ENCODE assay signal across 9 mouse cellular contexts in genomic region chr13:58668664-58669063, GRCm38 (mm10). TPM values are rescaled to one million over a fixed set of nuclear protein-coding genes. Genes with fewer than 3 reads are reported as not detected.
A peak's percentile ranks its signal among the peaks of the same experiment; 100 is the strongest.
DNase-seq lines count a peak whose midpoint lies in the region; ATAC-seq and TF ChIP-seq lines count a peak whose summit lies in the region.
"Had no signal": no experiment of that assay in that cellular context is flagged by ENCODE, and none has a peak within 500 bp of the region (broad histone marks: within the 10 kb centered on the region; RNA-seq: fewer than 3 reads in every experiment).

No protein-coding gene starts in this region.

- no peak for DNase-seq in liver, embryonic 11.5 days (ENCODE audit: low spot score)
- no peak for DNase-seq in yolk sac, embryonic 10.5 days (ENCODE audit: low spot score)
- no peak for DNase-seq in thymus, postnatal 36 days
- DNase-seq: kidney, postnatal 36 days; lung, adult 18-20 months had no signal

- no peak overlapping the region for H3K27ac ChIP-seq in liver, embryonic 11.5 days (ENCODE audit: low read depth, low read length)
- H3K27ac ChIP-seq in liver, embryonic 12.5 days: no peak overlapping the region
- no peak overlapping the region for H3K27ac ChIP-seq in forebrain, embryonic 12.5 days
- no peak overlapping the region for H3K27ac ChIP-seq in intestine, postnatal 0 days (ENCODE audit: low read depth, low read length)
- no peak overlapping the region for H3K27ac ChIP-seq in neural tube, embryonic 14.5 days (ENCODE audit: low read depth, low read length)

- H3K9ac ChIP-seq in liver, embryonic 11.5 days (ENCODE audit: low read depth, low read length): no peak overlapping the region
- H3K9ac ChIP-seq in liver, embryonic 12.5 days: no peak overlapping the region
- H3K9ac ChIP-seq in forebrain, embryonic 12.5 days: no peak overlapping the region
- no peak overlapping the region for H3K9ac ChIP-seq in intestine, postnatal 0 days (ENCODE audit: low read depth, low read length)
- no peak overlapping the region for H3K9ac ChIP-seq in neural tube, embryonic 14.5 days (replicated peaks; ENCODE audit: low read depth, low read length)

- no peaks in the 10 kb centered on the region for H3K36me3 ChIP-seq in liver, embryonic 11.5 days (ENCODE audit: control insufficient read depth, insufficient read depth, low read length)
- no peaks in the 10 kb centered on the region for H3K36me3 ChIP-seq in liver, embryonic 12.5 days
- H3K36me3 ChIP-seq in forebrain, embryonic 12.5 days (replicated peaks): no peaks in the 10 kb centered on the region
- H3K36me3 ChIP-seq in intestine, postnatal 0 days (ENCODE audit: control insufficient read depth, insufficient read depth): no peaks in the 10 kb centered on the region
- H3K36me3 ChIP-seq in neural tube, embryonic 14.5 days (ENCODE audit: control insufficient read depth, insufficient read depth, low read length): no peaks in the 10 kb centered on the region

- peak overlapping the region; percentile 7; the same call in 1 of the 2 replicates for H3K4me2 ChIP-seq in liver, embryonic 11.5 days
- no peak overlapping the region for H3K4me2 ChIP-seq in liver, embryonic 12.5 days
- peak overlapping the region; percentile 32 for H3K4me2 ChIP-seq in forebrain, embryonic 12.5 days
- H3K4me2 ChIP-seq in intestine, postnatal 0 days (replicated peaks; ENCODE audit: low read depth): peak overlapping the region; percentile 30; the same call in 1 of the 2 replicates
- peak overlapping the region; percentile 11; the same call in 1 of the 2 replicates for H3K4me2 ChIP-seq in neural tube, embryonic 14.5 days (ENCODE audit: low read depth, low read length)

- H3K4me1 ChIP-seq in liver, embryonic 11.5 days (replicated peaks; ENCODE audit: control insufficient read depth, insufficient read depth, low read length): no peaks in the 10 kb centered on the region
- H3K4me1 ChIP-seq in liver, embryonic 12.5 days: no peaks in the 10 kb centered on the region
- H3K4me1 ChIP-seq in forebrain, embryonic 12.5 days: no peaks in the 10 kb centered on the region
- no peaks in the 10 kb centered on the region for H3K4me1 ChIP-seq in intestine, postnatal 0 days (replicated peaks; ENCODE audit: control insufficient read depth, insufficient read depth, low read length)
- no peaks in the 10 kb centered on the region for H3K4me1 ChIP-seq in neural tube, embryonic 14.5 days (ENCODE audit: control insufficient read depth, insufficient read depth, low read length)

- no peaks in the 10 kb centered on the region for H3K27me3 ChIP-seq in liver, embryonic 11.5 days (replicated peaks; ENCODE audit: control insufficient read depth, insufficient read depth, low read length)
- H3K27me3 ChIP-seq in liver, embryonic 12.5 days (replicated peaks): no peaks in the 10 kb centered on the region
- no peaks in the 10 kb centered on the region for H3K27me3 ChIP-seq in forebrain, embryonic 12.5 days
- no peaks in the 10 kb centered on the region for H3K27me3 ChIP-seq in intestine, postnatal 0 days (replicated peaks; ENCODE audit: control insufficient read depth, insufficient read depth, low read length)
- H3K27me3 ChIP-seq in neural tube, embryonic 14.5 days (ENCODE audit: control insufficient read depth, insufficient read depth, low read length): no peaks in the 10 kb centered on the region

- H3K4me3 ChIP-seq in liver, embryonic 11.5 days (ENCODE audit: low read depth, low read length): no peak overlapping the region
- H3K4me3 ChIP-seq in liver, embryonic 12.5 days: no peak overlapping the region
- no peak overlapping the region for H3K4me3 ChIP-seq in forebrain, embryonic 12.5 days (replicated peaks)
- H3K4me3 ChIP-seq in intestine, postnatal 0 days (ENCODE audit: low read depth, low read length): no peak overlapping the region
- H3K4me3 ChIP-seq in neural tube, embryonic 14.5 days (ENCODE audit: low read depth, low read length): no peak overlapping the region

- 51% methylated on average over 21 of the region's 21 CpGs for WGBS in liver, embryonic 11.5 days
- WGBS in liver, embryonic 12.5 days (ENCODE audit: insufficient replicate concordance): 50% methylated on average over 21 of the region's 21 CpGs
- 59% methylated on average over 21 of the region's 21 CpGs for WGBS in forebrain, embryonic 12.5 days
- WGBS in intestine, postnatal 0 days: 56% methylated on average over 21 of the region's 21 CpGs
- WGBS in neural tube, embryonic 14.5 days: 51% methylated on average over 21 of the region's 21 CpGs

- ATAC-seq in liver, embryonic 11.5 days (replicated peaks; ENCODE audit: low FRiP score): no peak
- no peak for ATAC-seq in liver, embryonic 12.5 days
- no peak for ATAC-seq in forebrain, embryonic 12.5 days (ENCODE audit: low FRiP score)
- ATAC-seq in intestine, postnatal 0 days: no peak
- no peak for ATAC-seq in neural tube, embryonic 14.5 days (ENCODE audit: low read depth)

- H3K9me3 ChIP-seq in liver, embryonic 11.5 days (ENCODE audit: control insufficient read depth, low read length): no peaks in the 10 kb centered on the region
- H3K9me3 ChIP-seq in liver, embryonic 12.5 days (replicated peaks): no peaks in the 10 kb centered on the region
- no peaks in the 10 kb centered on the region for H3K9me3 ChIP-seq in forebrain, embryonic 12.5 days
- H3K9me3 ChIP-seq in intestine, postnatal 0 days (ENCODE audit: control insufficient read depth): no peaks in the 10 kb centered on the region
- no peaks in the 10 kb centered on the region for H3K9me3 ChIP-seq in neural tube, embryonic 14.5 days (ENCODE audit: control insufficient read depth, low read length)

- no peak for TF ChIP-seq CTCF in intestine, postnatal 0 days (IDR thresholded peaks at IDR 0.05; ENCODE audit: low read depth)

RNA-seq across cellular contexts. Expression of gene Slc28a3, which starts 58.0 kb away (rescaled TPM):
- 0.08 TPM in 1 of 2 replicates, not detected in the other for polyA plus RNA-seq in liver, embryonic 11.5 days (2014; fragmentation: Nextera tagmentation; extraction: Ambion mirVana)
- polyA plus RNA-seq in liver, embryonic 12.5 days (2016; fragmentation: Nextera tagmentation; extraction: Ambion mirVana): not detected in 2 replicates
- not detected in 2 replicates for polyA plus RNA-seq in forebrain, embryonic 12.5 days (2016; fragmentation: Nextera tagmentation; extraction: Ambion mirVana)
- 0.09 TPM in 1 of 2 replicates, not detected in the other for polyA plus RNA-seq in intestine, postnatal 0 days (2015; fragmentation: Nextera tagmentation; extraction: Ambion mirVana)
- not detected in 2 replicates for polyA plus RNA-seq in neural tube, embryonic 14.5 days (2014; fragmentation: Nextera tagmentation; extraction: Ambion mirVana)
